Mouse (Mus musculus): ENCODE measurements around the gene Dchs1. TPM values are rescaled to one million over a fixed set of nuclear protein-coding genes. Genes with fewer than 3 reads are reported as not detected.
"Not testable (repeated sequence)": the region's sequence is repeated elsewhere in the genome, so short reads cannot be mapped to it uniquely, and the experiment has no call there.

The Dchs1 gene
- polyA plus RNA-seq, 1 experiment: 5.2 TPM

DNA sequence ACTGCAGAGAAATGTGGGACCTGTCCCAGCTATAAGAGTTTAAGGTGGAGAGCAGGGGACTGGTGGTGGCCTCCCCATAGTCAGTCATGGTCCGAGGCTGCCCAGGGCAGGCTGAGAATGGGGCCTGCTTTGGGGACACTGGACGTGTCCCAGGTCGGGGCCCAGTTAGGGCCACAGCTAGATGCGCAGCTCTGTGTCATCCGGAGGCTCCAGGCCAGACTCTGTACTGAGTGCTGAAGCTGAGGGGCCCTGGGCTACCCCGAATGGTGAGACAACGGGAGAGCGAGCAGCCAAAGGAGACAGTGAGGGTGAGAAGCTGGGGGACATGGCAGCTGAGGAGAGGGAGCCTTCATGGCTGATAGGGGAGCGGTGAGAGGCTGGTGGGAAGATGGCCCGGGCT is 34.2 kb downstream of the Dchs1 start:
- Histone ChIP-seq H3K27me3 (ENCODE audit: control insufficient read depth, insufficient read depth, low read length) (no peaks in the 10 kb centered on the region), H3K27ac (ENCODE audit: insufficient read depth, low read depth, low read length) (no peak overlapping the region), H3K4me3 (ENCODE audit: low read depth, low read length) (no peak overlapping the region), H3K36me3 (ENCODE audit: control insufficient read depth, insufficient read depth, low read length) (peaks cover 3% of the 10 kb centered on the region; the same call in 1 of the 2 replicates), H3K4me1 (ENCODE audit: control insufficient read depth, insufficient read depth, insufficient read length, low read length) (peaks cover 3% of the 10 kb centered on the region)
- TF ChIP-seq POLR2A (IDR thresholded peaks at IDR 0.05; ENCODE audit: low read depth, low read length) (no peak), CTCF (IDR thresholded peaks at IDR 0.05; ENCODE audit: extremely low read depth, insufficient read length, insufficient replicate concordance, low read depth, low read length) (no peak)
- WGBS: 88% methylated on average over 10 of the region's 10 CpGs

DNA sequence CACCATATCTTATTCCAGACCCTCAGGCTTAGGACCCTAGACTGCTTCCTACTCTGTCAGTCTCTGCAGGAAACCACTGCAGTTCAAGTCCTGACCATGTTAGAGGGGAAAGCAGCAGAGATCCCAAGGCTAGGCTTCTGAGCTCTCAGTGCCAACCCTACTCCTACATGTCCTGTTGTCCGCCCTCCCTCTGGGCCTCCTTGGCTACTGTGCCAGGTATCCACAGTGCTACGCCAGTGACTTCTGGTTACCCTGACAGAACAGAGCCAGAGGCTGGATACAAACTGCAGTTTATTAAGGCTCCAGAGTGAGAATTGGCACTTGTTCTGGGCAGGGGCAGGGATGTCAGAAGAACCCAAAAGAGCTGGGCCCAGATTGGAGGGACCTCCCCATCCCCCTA is 34.7 kb downstream of the Dchs1 start:
- Histone ChIP-seq H3K4me1 (ENCODE audit: control insufficient read depth, insufficient read depth, insufficient read length, low read length) (peaks cover 3% of the 10 kb centered on the region), H3K27me3 (ENCODE audit: control insufficient read depth, insufficient read depth, low read length) (no peaks in the 10 kb centered on the region), H3K36me3 (ENCODE audit: control insufficient read depth, insufficient read depth, low read length) (peaks cover 3% of the 10 kb centered on the region; the same call in 1 of the 2 replicates), H3K27ac (ENCODE audit: insufficient read depth, low read depth, low read length) (no peak overlapping the region), H3K4me3 (ENCODE audit: low read depth, low read length) (no peak overlapping the region)
- TF ChIP-seq CTCF (IDR thresholded peaks at IDR 0.05; ENCODE audit: extremely low read depth, insufficient read length, insufficient replicate concordance, low read depth, low read length) (no peak), POLR2A (IDR thresholded peaks at IDR 0.05; ENCODE audit: low read depth, low read length) (no peak)
- WGBS: 96% methylated on average over 2 of the region's 2 CpGs

DNA sequence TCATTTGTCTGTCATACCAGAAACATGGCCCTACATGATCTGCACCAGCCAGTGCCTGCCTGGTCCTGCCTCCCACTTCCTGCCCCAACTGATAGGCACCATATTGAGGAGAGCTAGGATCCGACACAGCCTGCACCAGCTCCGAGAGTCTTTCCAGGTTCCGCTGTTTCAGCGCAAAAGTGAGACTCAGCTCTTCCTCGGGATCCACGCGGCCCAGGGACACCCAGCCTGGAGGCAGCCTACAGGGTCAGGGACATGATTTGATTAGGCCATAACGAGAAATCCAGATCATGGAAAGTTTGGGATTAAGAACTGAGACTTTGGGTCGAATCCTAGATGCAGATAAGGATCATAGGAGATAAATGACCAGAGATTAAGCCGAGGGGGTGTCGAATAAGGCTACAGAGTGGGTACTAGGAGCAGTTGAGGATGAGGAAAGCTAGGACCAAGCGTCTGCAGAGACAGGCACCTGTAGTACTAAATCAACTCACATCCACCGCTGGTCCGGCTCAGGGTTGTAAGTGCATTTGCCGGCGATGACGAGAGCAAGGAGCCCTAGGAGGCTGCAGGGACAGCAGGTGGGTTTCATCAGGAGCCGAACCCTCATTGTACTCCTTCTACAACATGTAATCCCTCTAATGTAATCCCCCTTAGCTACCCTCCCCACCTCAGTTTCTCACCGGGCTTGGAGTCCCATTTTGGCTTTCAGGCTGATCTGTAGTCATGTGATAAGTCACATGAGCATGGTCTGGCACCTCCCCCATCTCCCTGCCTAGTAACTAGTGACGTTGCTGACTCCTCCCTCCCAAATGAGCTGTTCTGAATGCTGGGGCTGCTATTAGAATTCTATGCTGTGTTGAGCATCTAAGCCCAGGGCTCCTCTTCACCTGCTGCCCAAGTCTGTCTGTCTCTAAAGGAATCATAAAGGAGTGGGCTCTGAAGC is 35.7 kb downstream of the Dchs1 start, which contains the start of gene Tpp1:
TSS of gene Tpp1 (minus strand) at position 745 of the 943 bp plus-strand sequence.
- WGBS: 11% methylated on average over 20 of the region's 20 CpGs
- TF ChIP-seq POLR2A (IDR thresholded peaks at IDR 0.05; ENCODE audit: low read depth, low read length): peak; percentile 28; the same call in 1 of the 2 replicates
- TF ChIP-seq CTCF (IDR thresholded peaks at IDR 0.05; ENCODE audit: extremely low read depth, insufficient read length, insufficient replicate concordance, low read depth, low read length): no peak
- H3K4me1 ChIP-seq (ENCODE audit: control insufficient read depth, insufficient read depth, insufficient read length, low read length): peaks cover 3% of the 10 kb centered on the region
- H3K27ac ChIP-seq (ENCODE audit: insufficient read depth, low read depth, low read length): peak within 1 kb of the TSS; percentile 56
- peaks cover 5% of the 10 kb centered on the region; the same call in 1 of the 2 replicates for H3K36me3 ChIP-seq (ENCODE audit: control insufficient read depth, insufficient read depth, low read length)
- no peaks in the 10 kb centered on the region for H3K27me3 ChIP-seq (ENCODE audit: control insufficient read depth, insufficient read depth, low read length)
- H3K4me3 ChIP-seq (ENCODE audit: low read depth, low read length): peak within 1 kb of the TSS; percentile 76

DNA sequence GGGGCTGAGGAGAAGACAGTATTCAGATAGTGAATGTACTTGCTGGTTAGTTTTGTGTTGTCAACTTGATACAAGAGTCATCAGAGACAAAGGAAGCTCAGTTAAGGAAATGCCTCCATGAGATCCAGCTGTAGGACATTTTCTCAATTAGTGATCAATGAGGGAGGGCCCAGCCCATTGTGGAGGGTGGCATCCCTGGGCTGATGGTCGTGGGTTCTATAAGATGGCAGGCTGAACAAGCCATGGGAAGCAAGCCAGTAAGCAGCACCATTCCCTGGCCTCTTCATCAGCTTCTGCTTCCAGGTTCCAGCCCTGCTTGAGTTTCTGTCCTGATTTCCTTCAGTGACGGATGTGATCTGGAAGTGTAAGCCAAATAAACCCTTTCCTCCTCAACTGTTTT is 39.7 kb downstream of the Dchs1 start:
- Histone ChIP-seq H3K27me3 (ENCODE audit: control insufficient read depth, insufficient read depth, low read length) (no peaks in the 10 kb centered on the region), H3K4me3 (ENCODE audit: low read depth, low read length) (no peak overlapping the region), H3K36me3 (ENCODE audit: control insufficient read depth, insufficient read depth, low read length) (peaks cover 13% of the 10 kb centered on the region; the same call in 1 of the 2 replicates), H3K4me1 (ENCODE audit: control insufficient read depth, insufficient read depth, insufficient read length, low read length) (peaks cover 8% of the 10 kb centered on the region), H3K27ac (ENCODE audit: insufficient read depth, low read depth, low read length) (no peak overlapping the region)
- WGBS: 86% methylated on average over 2 of the region's 2 CpGs
- no peak for TF ChIP-seq POLR2A (IDR thresholded peaks at IDR 0.05; ENCODE audit: low read depth, low read length)
- no peak for TF ChIP-seq CTCF (IDR thresholded peaks at IDR 0.05; ENCODE audit: extremely low read depth, insufficient read length, insufficient replicate concordance, low read depth, low read length)

DNA sequence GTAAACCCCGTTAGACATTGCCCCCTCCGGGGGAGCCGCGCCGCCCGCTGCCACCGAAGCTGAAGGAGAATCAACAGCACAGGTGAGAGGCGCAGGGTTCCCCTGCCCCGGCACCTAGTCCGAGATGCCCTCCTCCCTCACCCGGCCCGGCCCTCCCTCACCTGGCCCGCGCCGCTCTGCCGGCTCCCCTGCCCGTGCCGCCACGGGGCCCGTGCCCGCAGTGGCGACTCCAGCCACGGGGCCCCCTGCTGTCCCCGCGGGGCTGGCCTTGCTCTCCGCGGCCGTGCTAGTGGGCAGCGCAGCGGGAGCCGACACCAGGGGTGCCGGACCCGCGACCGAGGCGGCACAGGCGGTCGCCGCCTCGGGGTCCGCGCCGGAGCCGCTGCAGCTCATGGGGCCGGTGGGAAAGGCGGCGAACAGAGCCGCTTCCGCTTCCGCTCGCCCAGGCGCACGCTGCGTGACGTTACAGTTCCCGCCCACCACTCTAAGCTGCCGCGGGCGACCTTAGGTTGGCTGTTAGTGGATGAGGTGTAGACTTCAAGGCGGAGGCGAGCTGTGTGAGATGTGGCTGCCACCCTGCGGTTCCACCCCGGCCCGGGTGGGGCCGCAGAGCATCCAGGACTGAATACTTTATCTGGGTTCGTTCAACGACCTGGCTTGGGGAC is 43.4 kb downstream of the Dchs1 start, which contains the start of gene Taf10:
TSS of gene Taf10 (minus strand) at position 436 of the 665 bp plus-strand sequence.
- Histone ChIP-seq H3K27ac (ENCODE audit: insufficient read depth, low read depth, low read length) (peak within 1 kb of the TSS; percentile 31), H3K4me1 (ENCODE audit: control insufficient read depth, insufficient read depth, insufficient read length, low read length) (peaks cover 5% of the 10 kb centered on the region; the same call in 1 of the 2 replicates), H3K27me3 (ENCODE audit: control insufficient read depth, insufficient read depth, low read length) (no peaks in the 10 kb centered on the region), H3K36me3 (ENCODE audit: control insufficient read depth, insufficient read depth, low read length) (peaks cover 30% of the 10 kb centered on the region), H3K4me3 (ENCODE audit: low read depth, low read length) (peak within 1 kb of the TSS; percentile 83)
- WGBS: under 1% methylated on average over 67 of the region's 67 CpGs
- TF ChIP-seq CTCF (IDR thresholded peaks at IDR 0.05; ENCODE audit: extremely low read depth, insufficient read length, insufficient replicate concordance, low read depth, low read length): peak; percentile 43; the same call in 1 of the 2 replicates
- peak; percentile 79 for TF ChIP-seq POLR2A (IDR thresholded peaks at IDR 0.05; ENCODE audit: low read depth, low read length)

DNA sequence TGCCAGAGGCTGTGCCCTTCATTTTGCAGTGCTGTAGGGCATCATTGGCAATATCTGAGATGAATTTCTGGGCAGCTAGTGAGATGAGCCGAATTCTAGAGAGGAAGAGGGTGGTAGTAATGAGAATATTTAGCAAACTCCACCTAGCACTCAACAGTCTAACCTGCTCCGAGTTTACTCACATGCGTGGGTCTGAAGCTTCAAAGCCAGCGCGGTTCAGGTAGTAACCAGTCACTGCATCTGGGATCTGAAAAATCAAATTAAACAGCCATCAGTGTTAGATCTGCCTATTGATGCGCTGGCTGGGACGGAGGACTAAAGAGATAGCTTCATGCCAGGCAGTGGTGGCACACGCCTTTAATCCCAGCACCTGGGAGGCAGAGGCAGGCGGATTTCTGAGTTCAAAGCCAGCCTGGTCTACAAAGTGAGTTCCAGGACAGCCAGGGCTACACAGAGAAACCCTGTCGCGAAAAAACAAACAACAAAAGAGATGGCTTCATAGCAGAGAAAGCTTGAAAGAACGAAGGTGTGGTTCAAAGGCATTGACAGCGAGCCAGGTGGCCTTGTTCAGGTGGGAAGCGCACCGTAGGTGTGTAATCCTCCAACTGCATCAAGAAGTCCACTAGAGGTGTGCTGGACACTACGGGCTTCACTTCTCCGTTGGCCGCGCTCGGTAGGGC is 44.1 kb downstream of the Dchs1 start:
- 28% methylated on average over 20 of the region's 20 CpGs for WGBS
- H3K36me3 ChIP-seq (ENCODE audit: control insufficient read depth, insufficient read depth, low read length): peaks cover 28% of the 10 kb centered on the region
- H3K27me3 ChIP-seq (ENCODE audit: control insufficient read depth, insufficient read depth, low read length); H3K4me1 ChIP-seq (ENCODE audit: control insufficient read depth, insufficient read depth, insufficient read length, low read length); H3K27ac ChIP-seq (ENCODE audit: insufficient read depth, low read depth, low read length): not testable (repeated sequence)
- H3K4me3 ChIP-seq (ENCODE audit: low read depth, low read length): peak overlapping the region; percentile 83

DNA sequence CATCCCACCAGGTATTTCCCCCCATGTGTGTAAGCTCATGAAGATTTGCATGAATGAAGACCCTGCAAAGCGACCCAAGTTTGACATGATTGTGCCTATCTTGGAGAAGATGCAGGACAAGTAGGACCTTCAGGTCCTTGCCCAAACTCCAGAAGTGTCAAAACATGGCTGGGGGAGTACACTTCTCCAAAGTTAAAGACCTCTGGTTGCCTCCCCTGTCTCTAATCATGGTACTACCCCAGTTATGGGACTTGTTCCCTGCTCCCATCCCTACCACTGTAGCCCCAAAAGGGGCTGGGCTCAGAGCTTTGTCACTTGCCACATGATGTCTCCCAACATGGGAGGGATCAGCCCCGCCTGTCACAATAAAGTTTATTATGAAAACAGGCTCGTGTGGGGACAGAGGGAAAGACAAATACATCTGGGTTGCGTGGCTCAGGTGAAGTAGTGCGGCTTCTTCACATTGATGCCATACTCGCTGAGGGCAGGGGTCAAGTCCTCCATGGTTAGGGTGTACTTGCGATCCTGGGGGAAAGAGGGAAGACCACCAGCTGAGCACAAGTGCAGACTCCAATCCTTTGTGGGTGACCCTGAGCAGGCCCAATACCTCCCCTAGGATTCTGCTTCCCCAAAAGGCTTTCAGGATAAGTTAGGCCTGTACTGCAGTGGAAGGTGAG is 44.8 kb downstream of the Dchs1 start:
- H3K36me3 ChIP-seq (ENCODE audit: control insufficient read depth, insufficient read depth, low read length): peaks cover 27% of the 10 kb centered on the region
- H3K4me3 ChIP-seq (ENCODE audit: low read depth, low read length); H3K27ac ChIP-seq (ENCODE audit: insufficient read depth, low read depth, low read length); H3K4me1 ChIP-seq (ENCODE audit: control insufficient read depth, insufficient read depth, insufficient read length, low read length); H3K27me3 ChIP-seq (ENCODE audit: control insufficient read depth, insufficient read depth, low read length): not testable (repeated sequence)
- 77% methylated on average over 7 of the region's 7 CpGs for WGBS

Measured in small intestine, adult 2 months (tissue).